Mouse (Mus musculus) neural tube, embryonic 14.5 days (tissue): ENCODE data around the gene Slc35d2. TPM values are rescaled to one million over a fixed set of nuclear protein-coding genes. Genes with fewer than 3 reads are reported as not detected.

Experiments
- ATAC-seq: fragments of 200-750 bp; cut with Nextera tagmentation; 2 replicates; pipeline ENCODE4 v1.8.0; 2017; ENCODE audit warnings: low read depth, mild to moderate bottlenecking, moderate TSS enrichment, moderate library complexity
- H3K27ac ChIP-seq: fragments of 300-500 bp; sonication (generic); 2 replicates; pipeline ENCODE4 v1.5.1; 2014; ENCODE audit warnings: low read depth, mild to moderate bottlenecking, control low read depth, low read length, moderate library complexity, mixed read lengths
- H3K27me3 ChIP-seq: fragments of 300-500 bp; sonication (generic); 2 replicates; pipeline ENCODE4 v1.6.1; 2014; ENCODE audit warnings: low read length; ENCODE audit not compliant: control insufficient read depth, insufficient read depth
- H3K36me3 ChIP-seq: fragments of 300-500 bp; sonication (generic); 2 replicates; pipeline ENCODE4 v1.6.1; 2014; ENCODE audit warnings: low read length, mixed read lengths; ENCODE audit not compliant: control insufficient read depth, insufficient read depth
- H3K4me1 ChIP-seq: fragments of 300-500 bp; sonication (generic); 2 replicates; pipeline ENCODE4 v1.6.1; 2014; ENCODE audit warnings: low read length; ENCODE audit not compliant: control insufficient read depth, insufficient read depth
- H3K4me2 ChIP-seq: fragments of 300-500 bp; sonication (generic); 2 replicates; pipeline ENCODE4 v1.6.1; 2014; ENCODE audit warnings: mild to moderate bottlenecking, low read depth, low read length, control low read depth
- H3K4me3 ChIP-seq: fragments of 300-500 bp; sonication (generic); 2 replicates; pipeline ENCODE4 v1.5.1; 2014; ENCODE audit warnings: low read depth, low read length, control low read depth, mixed read lengths
- H3K9ac ChIP-seq: fragments of 300-500 bp; sonication (generic); replicated peaks from 2 replicates; pipeline ENCODE4 v1.6.1; 2014; ENCODE audit warnings: low read depth, mild to moderate bottlenecking, control low read depth, low read length, mixed read lengths
- H3K9me3 ChIP-seq: fragments of 300-500 bp; sonication (generic); 2 replicates; pipeline ENCODE4 v1.6.1; 2016; ENCODE audit warnings: low read length; ENCODE audit not compliant: control insufficient read depth
- WGBS: fragments of 180-500 bp; shearing (Covaris S2); extraction: QIAGEN DNeasy Blood & Tissue Kit; methylation state at CpG from one replicate; pipeline ENCODE4 v1.1.7; 2014; 5-methylcytosine and 5-hydroxymethylcytosine counted together
- polyA plus RNA-seq: library from polyadenylated mRNA; unstranded; fragments of >200 nt; fragmentation: Nextera tagmentation; extraction: Ambion mirVana; gene quantifications from 2 replicates; pipeline ENCODE4 v1.2.1, GENCODE M21; 2014

The Slc35d2 gene
- polyA plus RNA-seq, 1 experiment from 2014 or later: 0.92 TPM

GRCm38 (mm10) chr13:64126316-64126715 lies 2.9 kb downstream of the Slc35d2 start:
- 72% methylated on average over 4 of the region's 4 CpGs for WGBS
- H3K4me3 ChIP-seq: no peak overlapping the region
- ATAC-seq: no peak

GRCm38 (mm10) chr13:64124886-64125285 lies 4.3 kb downstream of the Slc35d2 start:
- ATAC-seq: no peak
- H3K4me1 ChIP-seq: 0 out of 2 replicates have a peak, but pooled peaks cover 3% of the 10 kb centered on the region
- H3K36me3 ChIP-seq: no peaks in the 10 kb centered on the region
- H3K27me3 ChIP-seq: no peaks in the 10 kb centered on the region
- H3K4me2 ChIP-seq: no peak overlapping the region
- H3K4me3 ChIP-seq: no peak overlapping the region
- no peak overlapping the region for H3K27ac ChIP-seq
- H3K9me3 ChIP-seq: no peaks in the 10 kb centered on the region
- 89% methylated on average over 6 of the region's 6 CpGs for WGBS
- H3K9ac ChIP-seq: no peak overlapping the region

More at GRCm38 (mm10) chr13:64126316-64126715, 2.9 kb downstream of the Slc35d2 start:
- H3K27me3 ChIP-seq: no peaks in the 10 kb centered on the region
- no peak overlapping the region for H3K4me2 ChIP-seq
- no peak overlapping the region for H3K27ac ChIP-seq
- no peaks in the 10 kb centered on the region for H3K36me3 ChIP-seq
- 0 out of 2 replicates have a peak, but pooled peaks cover 3% of the 10 kb centered on the region for H3K4me1 ChIP-seq
- no peak overlapping the region for H3K9ac ChIP-seq
- H3K9me3 ChIP-seq: no peaks in the 10 kb centered on the region

GRCm38 (mm10) chr13:64123491-64124188 lies 5.5 kb downstream of the Slc35d2 start:
- 28% methylated on average over 6 of the region's 6 CpGs for WGBS
- no peak for ATAC-seq
- Histone ChIP-seq H3K4me1 (no peaks in the 10 kb centered on the region), H3K9ac (no peak overlapping the region), H3K4me3 (no peak overlapping the region), H3K27ac (no peak overlapping the region), H3K4me2 (no peak overlapping the region), H3K9me3 (no peaks in the 10 kb centered on the region), H3K36me3 (no peaks in the 10 kb centered on the region), H3K27me3 (no peaks in the 10 kb centered on the region)

- ATAC-seq: no peak
- Histone ChIP-seq H3K4me1 (no peaks in the 10 kb centered on the region), H3K9ac (no peak overlapping the region), H3K27me3 (no peaks in the 10 kb centered on the region), H3K4me2 (no peak overlapping the region), H3K4me3 (no peak overlapping the region), H3K36me3 (no peaks in the 10 kb centered on the region), H3K27ac (no peak overlapping the region), H3K9me3 (no peaks in the 10 kb centered on the region)
- 75% methylated on average over 4 of the region's 4 CpGs for WGBS
These were observed 8.4 kb downstream of the Slc35d2 start for GRCm38 (mm10) chr13:64120760-64121159.

- no peaks in the 10 kb centered on the region for H3K27me3 ChIP-seq
- WGBS: 66% methylated on average over 2 of the region's 2 CpGs
- no peaks in the 10 kb centered on the region for H3K4me1 ChIP-seq
- no peaks in the 10 kb centered on the region for H3K36me3 ChIP-seq
- H3K9me3 ChIP-seq: no peaks in the 10 kb centered on the region
- H3K9ac ChIP-seq: no peak overlapping the region
- ATAC-seq: no peak
- no peak overlapping the region for H3K4me3 ChIP-seq
- H3K27ac ChIP-seq: no peak overlapping the region
- H3K4me2 ChIP-seq: no peak overlapping the region
These were observed 11.7 kb downstream of the Slc35d2 start for GRCm38 (mm10) chr13:64117442-64117841.

- no peak overlapping the region for H3K9ac ChIP-seq
- 96% methylated on average over 1 of the region's 1 CpGs for WGBS
- H3K4me3 ChIP-seq: no peak overlapping the region
- no peaks in the 10 kb centered on the region for H3K27me3 ChIP-seq
- H3K4me1 ChIP-seq: peaks cover 3% of the 10 kb centered on the region; the same call in 1 of the 2 replicates
- no peak overlapping the region for H3K4me2 ChIP-seq
- no peaks in the 10 kb centered on the region for H3K36me3 ChIP-seq
- no peak for ATAC-seq
- H3K9me3 ChIP-seq: no peaks in the 10 kb centered on the region
- no peak overlapping the region for H3K27ac ChIP-seq
These were observed 18.7 kb downstream of the Slc35d2 start for GRCm38 (mm10) chr13:64110421-64110820.

GRCm38 (mm10) chr13:64108381-64108850 lies 20.8 kb downstream of the Slc35d2 start:
- Histone ChIP-seq H3K9me3 (no peaks in the 10 kb centered on the region), H3K36me3 (no peaks in the 10 kb centered on the region), H3K4me1 (peaks cover 3% of the 10 kb centered on the region; the same call in 1 of the 2 replicates), H3K4me2 (no peak overlapping the region), H3K9ac (no peak overlapping the region), H3K4me3 (no peak overlapping the region), H3K27me3 (no peaks in the 10 kb centered on the region), H3K27ac (no peak overlapping the region)
- WGBS: 7% methylated on average over 5 of the region's 5 CpGs
- peak; percentile 47; the same call in 1 of the 2 replicates for ATAC-seq

- H3K4me1 ChIP-seq: peaks cover 3% of the 10 kb centered on the region; the same call in 1 of the 2 replicates
- 3% methylated on average over 8 of the region's 8 CpGs for WGBS
- no peak overlapping the region for H3K27ac ChIP-seq
- H3K4me3 ChIP-seq: no peak overlapping the region
- no peaks in the 10 kb centered on the region for H3K27me3 ChIP-seq
- H3K36me3 ChIP-seq: no peaks in the 10 kb centered on the region
- no peak overlapping the region for H3K9ac ChIP-seq
- ATAC-seq: peak; percentile 56; the same call in 1 of the 2 replicates
- H3K4me2 ChIP-seq: peak overlapping the region; percentile 14; the same call in 1 of the 2 replicates
- no peaks in the 10 kb centered on the region for H3K9me3 ChIP-seq
These were observed 21.6 kb downstream of the Slc35d2 start for GRCm38 (mm10) chr13:64107535-64107934.

- no peak for ATAC-seq
- Histone ChIP-seq H3K9ac (no peak overlapping the region), H3K9me3 (no peaks in the 10 kb centered on the region), H3K27ac (no peak overlapping the region), H3K27me3 (no peaks in the 10 kb centered on the region), H3K4me2 (no peak overlapping the region), H3K4me1 (peaks cover 3% of the 10 kb centered on the region; the same call in 1 of the 2 replicates), H3K4me3 (no peak overlapping the region), H3K36me3 (no peaks in the 10 kb centered on the region)
- 32% methylated on average over 3 of the region's 3 CpGs for WGBS
These were observed 22.1 kb downstream of the Slc35d2 start for GRCm38 (mm10) chr13:64107105-64107504.
